ENCODE assay signal across 17 mouse cellular contexts in the genomic region with DNA sequence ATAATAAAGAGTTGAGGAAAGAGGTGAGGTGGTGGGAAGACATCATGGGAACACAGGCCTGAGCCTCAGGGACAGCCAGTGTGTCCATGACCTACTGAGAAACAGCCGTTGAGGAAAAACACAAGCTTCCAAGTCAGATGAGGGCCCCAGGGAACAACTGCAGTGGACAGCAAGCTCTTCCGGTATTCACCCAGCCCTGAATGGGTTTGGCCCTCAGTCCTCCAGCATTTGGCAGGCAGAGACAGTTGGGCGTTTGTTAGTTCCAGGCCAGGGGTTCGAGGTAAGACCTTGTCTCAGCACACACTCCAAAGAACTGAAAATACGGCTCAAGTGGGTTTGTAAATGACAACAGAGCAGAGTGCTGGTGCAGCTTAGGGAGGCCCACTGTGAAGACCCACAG. TPM values are rescaled to one million over a fixed set of nuclear protein-coding genes. Genes with fewer than 3 reads are reported as not detected.
"Had no signal": no experiment of that assay in that cellular context is flagged by ENCODE, and none has a peak within 500 bp of the region (broad histone marks: within the 10 kb centered on the region; RNA-seq: fewer than 3 reads in every experiment).

No protein-coding gene starts in this region.

- H3K4me1 ChIP-seq: midbrain, embryonic 15.5 days had no signal

- ATAC-seq: midbrain, embryonic 15.5 days had no signal

- H3K27ac ChIP-seq: left cerebral cortex, adult 2 months; limb, embryonic 10.5 days; lung, embryonic 15.5 days; macrophage; midbrain, embryonic 15.5 days had no signal

- H3K4me3 ChIP-seq: left cerebral cortex, adult 2 months; limb, embryonic 10.5 days; lung, embryonic 15.5 days; megakaryocyte, embryonic 14.5 days; midbrain, embryonic 15.5 days had no signal

- H3K9me3 ChIP-seq: limb, embryonic 10.5 days; lung, embryonic 15.5 days; megakaryocyte, embryonic 14.5 days; midbrain, embryonic 15.5 days had no signal

- DNase-seq: kidney, adult 2 months; lung, postnatal 14 days; right cerebral cortex, postnatal 14 days; thymus, adult 2 months; thymus, postnatal 25 days had no signal

- H3K4me2 ChIP-seq: lung, embryonic 15.5 days; midbrain, embryonic 11.5 days; midbrain, embryonic 15.5 days had no signal

- H3K27me3 ChIP-seq: lung, embryonic 15.5 days; megakaryocyte, embryonic 14.5 days; midbrain, embryonic 15.5 days had no signal

- H3K9ac ChIP-seq: lung, embryonic 15.5 days; midbrain, embryonic 15.5 days had no signal

RNA-seq across cellular contexts. Expression of a gene that starts 26.4 kb away (rescaled TPM):
- total RNA-seq: layer of hippocampus, postnatal 25 days; left cerebral cortex, adult 2 months; monocyte, adult 5-6 weeks had no signal
- polyA plus RNA-seq: kidney, adult 2 months; kidney, embryonic 16.5 days; limb, embryonic 14.5 days; lung, embryonic 15.5 days; macrophage; stomach, embryonic 14.5 days had no signal

RNA-seq across cellular contexts. Expression of a gene that starts 29.0 kb away (rescaled TPM):
- total RNA-seq: monocyte, adult 5-6 weeks had no signal

RNA-seq across cellular contexts. Expression of a gene that starts 41.1 kb away (rescaled TPM):
- total RNA-seq: monocyte, adult 5-6 weeks had no signal
